Mouse (Mus musculus) liver, embryonic 13.5 days (tissue): ENCODE measurements at regions not wholly inside any gene's neighbourhood (a gene's known extent, or its start where the extent isn't known, plus 50 kb on each side); places are given as distances from the start of the nearest gene placed in this dataset.
"Not testable (repeated sequence)": the region's sequence is repeated elsewhere in the genome, so short reads cannot be mapped to it uniquely, and the experiment has no call there.

Experiments
- ATAC-seq: fragments of 200-750 bp; cut with Nextera tagmentation; 2 replicates; pipeline ENCODE4 v1.8.0; 2017; ENCODE audit warnings: low read depth, mild to moderate bottlenecking, moderate number of reproducible peaks, moderate library complexity
- DNase-seq: peaks from one replicate; pipeline ENCODE4 v3.0.0; 2022
- H3K27ac ChIP-seq: fragments of 300-500 bp; sonication (generic); 2 replicates; pipeline ENCODE4 v1.5.1; 2015; ENCODE audit warnings: moderate library complexity, mild to moderate bottlenecking, inconsistent platforms
- H3K27me3 ChIP-seq: fragments of 300-500 bp; sonication (generic); 2 replicates; pipeline ENCODE4 v1.6.1; 2015; ENCODE audit warnings: mild to moderate bottlenecking, inconsistent platforms
- H3K36me3 ChIP-seq: fragments of 300-500 bp; sonication (generic); 2 replicates; pipeline ENCODE4 v1.6.1; 2015; ENCODE audit warnings: mild to moderate bottlenecking, inconsistent platforms
- H3K4me1 ChIP-seq: fragments of 300-500 bp; sonication (generic); replicated peaks from 2 replicates; pipeline ENCODE4 v1.6.1; 2015; ENCODE audit warnings: inconsistent platforms
- H3K4me2 ChIP-seq: fragments of 300-500 bp; sonication (generic); 2 replicates; pipeline ENCODE4 v1.6.1; 2015; ENCODE audit warnings: inconsistent platforms, mild to moderate bottlenecking, moderate library complexity
- H3K4me3 ChIP-seq: fragments of 300-500 bp; sonication (generic); replicated peaks from 2 replicates; pipeline ENCODE4 v1.5.1; 2015; ENCODE audit warnings: mild to moderate bottlenecking, inconsistent platforms
- H3K9ac ChIP-seq: fragments of 300-500 bp; sonication (generic); 2 replicates; pipeline ENCODE4 v1.6.1; 2015; ENCODE audit warnings: mild to moderate bottlenecking, inconsistent platforms
- H3K9me3 ChIP-seq: fragments of 300-500 bp; sonication (generic); replicated peaks from 2 replicates; pipeline ENCODE4 v1.6.1; 2016; ENCODE audit warnings: inconsistent platforms
- WGBS: fragments of 180-500 bp; shearing (Covaris S2); methylation state at CpG from one replicate; pipeline ENCODE4 v1.1.7; 2015; ENCODE audit not compliant: insufficient replicate concordance; 5-methylcytosine and 5-hydroxymethylcytosine counted together

DNA sequence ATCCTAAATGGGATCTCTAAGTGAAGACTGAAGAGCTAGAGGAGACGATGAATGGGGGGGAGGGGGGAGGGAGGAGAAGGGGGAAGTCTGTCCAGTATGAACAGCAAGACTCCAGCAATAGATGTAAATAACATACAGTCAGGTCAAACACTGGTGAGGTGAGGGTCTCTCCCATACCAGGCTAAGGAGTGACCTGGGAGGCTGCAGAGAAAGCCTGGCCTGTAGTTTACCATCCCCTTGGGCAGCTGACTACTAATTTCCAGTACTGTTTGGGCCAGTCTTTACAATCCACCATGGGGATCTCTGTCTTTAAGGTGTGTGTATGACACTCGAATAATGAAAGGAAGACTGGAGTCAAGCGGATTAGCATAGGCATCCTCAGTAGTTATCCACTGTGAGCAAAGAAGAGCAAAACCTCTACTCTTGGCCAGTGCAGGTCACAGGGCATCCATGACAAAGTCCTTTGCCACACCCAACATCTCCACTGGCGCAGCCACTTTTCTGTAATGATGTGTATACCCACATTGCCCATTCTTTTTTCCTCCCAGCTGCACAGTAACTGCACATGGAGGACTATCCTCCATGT lies 128.3 kb upstream of the Tbl1xr1 start:
- no peak overlapping the region for H3K4me2 ChIP-seq
- H3K9ac ChIP-seq: no peak overlapping the region
- no peaks in the 10 kb centered on the region for H3K36me3 ChIP-seq
- no peak for DNase-seq
- H3K4me1 ChIP-seq: peaks cover 6% of the 10 kb centered on the region
- H3K9me3 ChIP-seq: no peaks in the 10 kb centered on the region
- no peak overlapping the region for H3K4me3 ChIP-seq
- ATAC-seq: no peak
- 65% methylated on average over 4 of the region's 4 CpGs for WGBS
- H3K27ac ChIP-seq: no peak overlapping the region
- H3K27me3 ChIP-seq: no peaks in the 10 kb centered on the region

DNA sequence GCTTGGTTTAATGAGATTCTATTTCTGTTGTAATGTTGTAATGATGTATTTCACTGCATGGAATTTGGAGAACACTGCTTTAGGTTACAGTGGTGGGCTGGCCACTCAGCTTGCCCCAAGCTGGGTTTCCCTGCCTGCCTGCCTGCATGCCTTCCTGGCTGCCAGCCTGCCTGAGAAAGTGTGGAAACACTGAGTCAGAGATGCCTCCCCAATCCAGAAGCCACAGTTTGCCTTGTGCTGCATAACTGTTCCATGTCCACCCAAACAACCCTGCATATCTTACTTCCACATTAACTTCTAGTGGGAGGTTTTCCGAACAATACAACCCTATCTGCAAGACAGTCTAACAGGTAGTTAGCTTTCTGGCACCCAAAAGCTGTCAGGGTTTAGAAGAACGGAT lies 127.0 kb upstream of the Tbl1xr1 start:
- ATAC-seq (no peak), DNase-seq (no peak)
- Histone ChIP-seq H3K9me3 (no peaks in the 10 kb centered on the region), H3K27ac (no peak overlapping the region), H3K9ac (no peak overlapping the region), H3K4me3 (no peak overlapping the region), H3K27me3 (no peaks in the 10 kb centered on the region), H3K4me1 (peaks cover 9% of the 10 kb centered on the region), H3K4me2 (no peak overlapping the region), H3K36me3 (no peaks in the 10 kb centered on the region)
- WGBS: 48% methylated on average over 2 of the region's 2 CpGs

DNA sequence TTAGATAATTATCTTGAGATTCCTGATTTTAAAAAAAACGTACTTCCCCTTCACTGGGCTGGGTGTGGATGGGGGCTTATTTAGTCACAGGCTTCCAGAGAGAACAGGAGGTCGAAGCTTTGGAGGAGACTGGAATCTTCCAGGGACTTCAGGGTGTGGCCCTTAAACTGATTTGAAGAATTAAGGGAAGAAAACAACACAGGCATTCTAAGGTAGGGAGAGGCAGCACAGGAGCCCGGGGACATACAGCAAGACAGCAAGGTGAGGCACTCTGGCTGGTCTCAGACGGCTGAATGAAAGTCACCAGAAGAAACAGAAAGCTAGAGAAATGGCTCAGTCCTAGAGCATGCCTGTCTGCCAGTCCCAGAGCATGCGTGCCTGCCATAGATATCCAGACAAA lies 125.9 kb upstream of the Tbl1xr1 start:
- Histone ChIP-seq H3K4me3 (no peak overlapping the region), H3K4me2 (no peak overlapping the region), H3K36me3 (no peaks in the 10 kb centered on the region), H3K4me1 (peaks cover 11% of the 10 kb centered on the region), H3K9me3 (no peaks in the 10 kb centered on the region), H3K9ac (no peak overlapping the region), H3K27me3 (no peaks in the 10 kb centered on the region), H3K27ac (no peak overlapping the region)
- 52% methylated on average over 5 of the region's 5 CpGs for WGBS
- DNase-seq (no peak), ATAC-seq (no peak)

DNA sequence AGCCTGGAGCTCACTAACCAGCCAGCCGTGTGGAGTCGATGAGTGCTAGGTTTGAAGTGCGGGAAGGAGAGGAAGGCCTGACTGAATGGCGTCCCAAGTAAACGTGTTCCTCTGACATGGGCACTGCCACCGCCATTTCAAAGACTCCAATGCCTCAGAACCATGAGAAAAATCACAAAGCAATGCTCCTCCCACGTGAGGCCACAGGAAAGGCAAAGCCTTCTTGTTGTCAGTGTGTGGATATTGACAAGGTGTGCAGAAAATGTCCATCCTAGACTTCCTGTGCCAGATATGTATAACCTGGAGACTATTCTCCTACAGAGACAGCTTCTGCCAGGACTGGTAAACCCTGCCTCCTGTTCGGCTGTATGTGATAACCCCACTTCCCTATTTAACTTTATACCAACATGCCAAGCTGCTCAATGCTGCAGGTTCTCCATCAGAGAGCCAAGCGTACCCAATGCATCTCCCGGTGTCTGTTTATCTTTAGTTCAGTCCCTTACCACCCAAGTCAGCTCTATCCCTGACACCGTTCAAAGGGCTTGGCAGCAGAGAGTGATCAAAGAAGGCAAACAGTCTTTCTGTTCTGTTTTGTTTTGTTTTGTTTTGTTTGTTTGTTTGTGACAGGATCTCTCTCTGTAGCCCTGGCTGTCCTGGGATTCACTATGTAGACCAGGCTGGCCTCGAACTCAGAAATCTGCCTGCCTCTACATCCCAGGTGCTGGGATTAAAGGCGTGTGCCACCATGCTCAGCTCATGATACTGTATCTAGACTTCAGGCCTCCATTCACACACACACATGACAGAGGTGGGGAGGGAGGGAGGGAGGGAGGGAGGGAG lies 124.8 kb upstream of the Tbl1xr1 start:
- 62% methylated on average over 13 of the region's 13 CpGs for WGBS
- no peak overlapping the region for H3K27ac ChIP-seq

DNA sequence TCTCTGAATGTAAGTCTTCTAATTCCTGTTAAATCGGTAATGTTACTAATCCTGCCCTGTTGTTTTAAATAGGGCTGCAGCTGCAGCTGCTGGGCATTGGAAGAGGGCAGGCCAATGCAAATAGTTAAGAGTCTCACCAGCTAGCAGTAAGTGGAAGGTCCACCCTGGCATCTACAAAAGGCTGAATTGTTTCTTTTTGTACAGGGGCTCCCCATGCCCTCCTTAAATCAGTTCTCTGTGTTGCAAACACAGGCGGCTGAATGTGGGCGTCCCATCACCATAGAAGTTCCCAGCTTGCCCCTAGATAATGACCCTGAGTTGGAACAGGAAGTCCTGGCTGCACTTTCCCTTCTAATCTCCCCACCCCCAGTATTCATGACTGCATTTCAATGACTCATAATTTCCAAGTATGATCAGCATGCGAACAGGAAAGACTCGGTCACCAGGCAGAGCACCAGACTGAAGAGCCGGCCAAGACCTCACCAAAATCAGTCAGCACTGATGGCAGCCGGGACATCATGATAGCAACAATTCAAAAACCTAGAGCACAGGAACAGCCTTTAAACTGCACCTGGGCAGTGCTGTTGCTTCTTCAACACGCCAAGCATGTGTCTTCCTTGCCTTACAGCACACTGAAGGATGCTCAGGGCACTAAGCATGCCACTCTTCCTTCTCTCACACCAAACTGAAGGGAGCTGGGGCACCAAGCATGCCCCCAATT lies 123.6 kb upstream of the Tbl1xr1 start:
- H3K4me1 ChIP-seq: peaks cover 11% of the 10 kb centered on the region
- H3K9me3 ChIP-seq: no peaks in the 10 kb centered on the region
- no peaks in the 10 kb centered on the region for H3K27me3 ChIP-seq
- DNase-seq (no peak), ATAC-seq (no peak)
- no peak overlapping the region for H3K9ac ChIP-seq
- no peak overlapping the region for H3K4me2 ChIP-seq
- no peaks in the 10 kb centered on the region for H3K36me3 ChIP-seq
- H3K27ac ChIP-seq: no peak overlapping the region
- no peak overlapping the region for H3K4me3 ChIP-seq
- 28% methylated on average over 8 of the region's 8 CpGs for WGBS

More for the DNA sequence above, 124.8 kb upstream of the Tbl1xr1 start:
- Histone ChIP-seq H3K4me2 (no peak overlapping the region), H3K27me3 (no peaks in the 10 kb centered on the region), H3K4me3 (no peak overlapping the region), H3K36me3 (no peaks in the 10 kb centered on the region), H3K9me3 (no peaks in the 10 kb centered on the region), H3K9ac (no peak overlapping the region), H3K4me1 (peaks cover 11% of the 10 kb centered on the region)
- DNase-seq (no peak), ATAC-seq (no peak)

DNA sequence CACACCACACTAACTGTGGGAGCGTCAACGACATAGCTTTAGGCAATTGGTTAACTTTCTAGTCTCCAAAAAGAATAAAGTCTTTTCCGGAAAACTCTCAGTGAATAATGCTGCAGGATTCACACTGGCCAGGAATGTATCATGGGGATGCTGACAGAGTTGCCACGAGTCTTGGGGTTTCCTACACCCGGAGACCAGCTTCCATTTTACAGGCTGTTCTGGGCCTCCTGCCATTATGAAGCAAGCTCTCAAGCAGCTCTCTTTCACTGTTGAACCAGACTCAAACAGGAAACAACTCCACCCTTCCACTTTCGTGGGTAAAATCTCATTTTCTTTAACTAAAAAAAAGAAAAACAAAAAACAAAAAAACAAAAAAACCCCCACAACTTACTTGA lies 123.0 kb upstream of the Tbl1xr1 start:
- H3K36me3 ChIP-seq: no peaks in the 10 kb centered on the region
- H3K4me3 ChIP-seq: no peak overlapping the region
- no peak overlapping the region for H3K9ac ChIP-seq
- ATAC-seq: no peak
- H3K27me3 ChIP-seq: no peaks in the 10 kb centered on the region
- H3K9me3 ChIP-seq: no peaks in the 10 kb centered on the region
- H3K4me1 ChIP-seq: peaks cover 11% of the 10 kb centered on the region
- no peak overlapping the region for H3K4me2 ChIP-seq
- 62% methylated on average over 6 of the region's 6 CpGs for WGBS
- no peak for DNase-seq
- H3K27ac ChIP-seq: no peak overlapping the region

DNA sequence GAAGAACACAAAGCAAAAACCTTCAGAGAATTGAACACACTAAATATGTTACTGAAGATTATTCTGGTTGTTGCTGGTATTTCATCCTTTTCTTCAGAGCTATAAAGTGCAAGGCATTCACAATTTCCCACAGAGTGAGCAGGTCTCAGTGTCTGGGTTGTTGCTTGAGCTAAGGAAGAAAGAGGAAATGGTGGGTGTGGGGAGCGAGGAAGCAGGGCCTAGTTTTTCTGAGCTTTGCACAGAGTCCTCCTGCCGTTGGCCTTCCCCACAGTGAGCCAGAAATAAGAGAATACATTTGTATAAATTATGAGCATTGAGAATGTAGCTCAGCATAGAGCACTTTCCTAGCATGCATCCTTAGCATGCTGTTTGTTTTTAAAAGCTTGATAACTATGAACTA lies 120.8 kb upstream of the Tbl1xr1 start:
- no peak for ATAC-seq
- H3K27me3 ChIP-seq: no peaks in the 10 kb centered on the region
- H3K4me3 ChIP-seq: no peak overlapping the region
- no peak overlapping the region for H3K4me2 ChIP-seq
- DNase-seq: no peak
- no peak overlapping the region for H3K27ac ChIP-seq
- no peaks in the 10 kb centered on the region for H3K9me3 ChIP-seq
- H3K4me1 ChIP-seq: peaks cover 11% of the 10 kb centered on the region
- H3K36me3 ChIP-seq: no peaks in the 10 kb centered on the region
- whole genome bisulfite sequencing: 35% methylated on average over 2 of the region's 2 CpGs
- no peak overlapping the region for H3K9ac ChIP-seq

DNA sequence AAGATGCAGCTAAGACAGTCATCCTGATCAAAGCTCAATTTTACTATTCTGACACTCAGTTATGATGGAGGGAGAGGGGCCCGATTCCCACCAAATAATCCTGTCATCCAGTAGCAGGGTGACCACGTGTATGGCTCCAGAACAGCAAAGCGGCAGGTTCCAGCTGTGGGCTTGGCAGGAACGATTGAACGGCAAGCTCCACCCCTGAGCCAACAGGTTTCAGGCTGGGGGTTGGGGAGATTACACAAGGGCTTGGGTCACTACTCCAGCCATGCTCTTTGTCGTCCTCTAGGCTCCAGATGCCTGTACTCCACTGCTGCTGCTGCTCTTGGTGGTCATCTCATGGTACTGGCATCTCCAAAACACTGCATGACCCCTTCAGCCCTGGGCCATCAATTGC lies 119.3 kb upstream of the Tbl1xr1 start:
- H3K9me3 ChIP-seq, H3K36me3 ChIP-seq, H3K27me3 ChIP-seq, H3K9ac ChIP-seq, DNase-seq, H3K4me2 ChIP-seq, H3K27ac ChIP-seq, H3K4me3 ChIP-seq: not testable (repeated sequence)
- H3K4me1 ChIP-seq: peaks cover 23% of the 10 kb centered on the region
- WGBS: 37% methylated on average over 6 of the region's 6 CpGs
- ATAC-seq: 0 out of 2 replicates have a peak, but pooled peaks have one; percentile 52

DNA sequence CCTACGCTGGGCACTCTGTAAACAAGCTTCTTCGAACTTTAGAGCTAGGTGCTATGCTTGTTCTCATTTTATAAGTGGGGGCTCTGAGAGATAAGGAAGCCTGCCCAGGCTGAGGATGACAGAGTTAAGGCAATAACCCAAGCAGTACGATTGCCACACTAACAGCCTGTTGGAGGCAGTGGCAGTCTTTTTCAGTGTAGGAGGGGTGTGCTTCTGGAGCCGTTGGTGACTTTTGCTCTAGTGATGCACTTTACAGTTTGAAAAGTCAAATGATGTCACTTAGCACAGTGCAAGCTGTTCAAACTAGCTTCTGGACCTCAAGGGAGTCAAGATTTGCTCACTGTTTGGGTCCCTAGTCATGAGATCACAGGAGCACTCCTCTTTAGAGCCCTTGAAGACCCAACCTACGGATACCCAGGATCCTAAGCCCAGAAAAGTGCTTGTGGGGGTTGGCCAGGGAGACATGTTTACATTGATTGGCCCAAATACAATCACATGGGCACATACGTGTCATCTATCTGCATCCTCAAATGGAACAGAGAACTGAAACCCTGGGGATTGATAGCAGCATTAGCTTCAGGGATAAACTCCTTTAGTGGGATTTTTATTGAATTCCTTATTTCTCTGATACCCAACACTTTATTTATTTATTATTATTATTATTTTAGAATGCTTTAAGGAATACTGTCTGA lies 117.7 kb upstream of the Tbl1xr1 start:
- WGBS: 59% methylated on average over 6 of the region's 6 CpGs
- Histone ChIP-seq H3K36me3 (no peaks in the 10 kb centered on the region), H3K4me3 (no peak overlapping the region), H3K9me3 (no peaks in the 10 kb centered on the region), H3K27me3 (no peaks in the 10 kb centered on the region), H3K4me2 (no peak overlapping the region), H3K9ac (no peak overlapping the region), H3K27ac (no peak overlapping the region), H3K4me1 (peaks cover 30% of the 10 kb centered on the region)
- DNase-seq (no peak), ATAC-seq (0 out of 2 replicates have a peak, but pooled peaks have one; percentile 10)

DNA sequence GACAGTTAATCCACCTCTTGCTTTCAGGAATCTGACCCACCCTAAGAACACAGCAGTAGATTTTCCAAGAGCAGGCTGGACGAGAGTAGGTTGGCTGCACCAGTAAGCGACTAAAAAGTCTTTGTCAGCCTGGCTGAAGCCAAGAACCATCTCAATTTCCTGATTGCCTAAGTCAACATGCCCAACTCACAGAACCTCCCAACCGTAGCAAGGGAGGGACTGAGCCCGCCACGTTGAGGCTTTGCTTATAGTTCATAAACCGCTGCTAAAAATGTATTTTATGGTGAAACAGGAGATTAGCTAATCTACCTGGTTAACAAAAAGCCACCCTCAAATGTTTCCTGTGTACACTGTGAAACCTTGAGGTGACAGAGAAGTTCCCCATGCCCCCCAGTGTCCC lies 115.4 kb upstream of the Tbl1xr1 start:
- DNase-seq (no peak), ATAC-seq (no peak)
- 42% methylated on average over 6 of the region's 6 CpGs for WGBS
- H3K4me1 ChIP-seq: peaks cover 32% of the 10 kb centered on the region
- H3K9me3 ChIP-seq: no peaks in the 10 kb centered on the region
- no peaks in the 10 kb centered on the region for H3K27me3 ChIP-seq
- no peak overlapping the region for H3K4me2 ChIP-seq
- H3K9ac ChIP-seq: no peak overlapping the region
- no peak overlapping the region for H3K4me3 ChIP-seq
- H3K36me3 ChIP-seq: no peaks in the 10 kb centered on the region
- H3K27ac ChIP-seq: no peak overlapping the region

DNA sequence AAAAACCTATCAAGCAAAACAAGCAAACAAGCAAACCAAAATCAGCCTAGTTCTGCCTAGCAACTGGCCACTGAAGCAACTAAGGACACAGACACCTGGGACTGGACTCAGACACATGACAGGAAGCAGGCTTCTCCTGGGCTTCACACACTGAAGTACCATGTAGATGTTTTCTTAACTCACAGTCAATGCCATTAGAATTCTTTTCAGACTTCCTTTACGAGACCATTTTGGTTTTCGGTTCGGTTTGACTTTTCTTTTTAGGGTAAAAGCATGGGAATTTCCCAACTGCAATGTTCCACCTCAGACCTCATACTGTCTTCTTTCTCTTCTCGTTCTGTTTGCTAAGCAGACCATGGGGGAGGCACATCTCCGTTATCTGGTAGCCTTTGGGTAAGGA lies 114.7 kb upstream of the Tbl1xr1 start:
- Histone ChIP-seq H3K9ac (no peak overlapping the region), H3K27ac (0 out of 2 replicates have a peak overlapping the region, but pooled peaks have one; percentile 4), H3K27me3 (no peaks in the 10 kb centered on the region), H3K4me2 (no peak overlapping the region), H3K4me1 (peaks cover 32% of the 10 kb centered on the region), H3K9me3 (no peaks in the 10 kb centered on the region), H3K4me3 (no peak overlapping the region), H3K36me3 (no peaks in the 10 kb centered on the region)
- no peak for ATAC-seq
- 49% methylated on average over 5 of the region's 5 CpGs for WGBS
- no peak for DNase-seq
